Mouse (Mus musculus) embryonic facial prominence, embryonic 11.5 days (tissue): ENCODE measurements around the gene Slc9a5. TPM values are rescaled to one million over a fixed set of nuclear protein-coding genes. Genes with fewer than 3 reads are reported as not detected.

ENCODE experiments used
- ATAC-seq: fragments of 200-750 bp; cut with Nextera tagmentation; replicated peaks from 2 replicates; pipeline ENCODE4 v1.8.0; 2017; ENCODE audit warnings: low read depth; ENCODE audit not compliant: insufficient number of reproducible peaks, low FRiP score, low TSS enrichment
- DNase-seq: peaks from one replicate; pipeline ENCODE4 v3.0.0-alpha.2; 2015; ENCODE audit warnings: low spot score
- H3K27ac ChIP-seq: fragments of 300-500 bp; sonication (generic); replicated peaks from 2 replicates; pipeline ENCODE4 v1.5.1; 2014; ENCODE audit warnings: mild to moderate bottlenecking, low read depth, low read length, control low read depth
- H3K27me3 ChIP-seq: fragments of 300-500 bp; sonication (generic); 2 replicates; pipeline ENCODE4 v1.6.1; 2014; ENCODE audit warnings: mild to moderate bottlenecking, low read length, moderate library complexity, mixed read lengths; ENCODE audit not compliant: control insufficient read depth, insufficient read depth
- H3K36me3 ChIP-seq: fragments of 300-500 bp; sonication (generic); replicated peaks from 2 replicates; pipeline ENCODE4 v1.6.1; 2014; ENCODE audit warnings: low read depth, mild to moderate bottlenecking, low read length, moderate library complexity, mixed read lengths; ENCODE audit not compliant: control insufficient read depth, insufficient read depth
- H3K4me1 ChIP-seq: fragments of 300-500 bp; sonication (generic); 2 replicates; pipeline ENCODE4 v1.6.1; 2014; ENCODE audit warnings: low read length, mixed read lengths; ENCODE audit not compliant: control insufficient read depth, insufficient read depth
- H3K4me2 ChIP-seq: fragments of 300-500 bp; sonication (generic); 2 replicates; pipeline ENCODE4 v1.6.1; 2014; ENCODE audit warnings: low read depth, mild to moderate bottlenecking, control low read depth, low read length, moderate library complexity
- H3K4me3 ChIP-seq: fragments of 300-500 bp; sonication (generic); 2 replicates; pipeline ENCODE4 v1.5.1; 2014; ENCODE audit warnings: low read depth, low read length, control low read depth
- H3K9ac ChIP-seq: fragments of 300-500 bp; sonication (generic); replicated peaks from 2 replicates; pipeline ENCODE4 v1.6.1; 2014; ENCODE audit warnings: mild to moderate bottlenecking, control low read depth, low read length
- H3K9me3 ChIP-seq: fragments of 300-500 bp; sonication (generic); replicated peaks from 2 replicates; pipeline ENCODE4 v1.6.1; 2016; ENCODE audit warnings: mild to moderate bottlenecking, low read length, inconsistent platforms, mixed read lengths; ENCODE audit not compliant: control insufficient read depth
- WGBS: fragments of 180-500 bp; shearing (Covaris S2); extraction: QIAGEN DNeasy Blood & Tissue Kit; methylation state at CpG from one replicate; pipeline ENCODE4 v1.1.7; 2014; 5-methylcytosine and 5-hydroxymethylcytosine counted together
- polyA plus RNA-seq: library from polyadenylated mRNA; unstranded; fragments of >200 nt; fragmentation: Nextera tagmentation; extraction: Ambion mirVana; gene quantifications from 2 replicates; pipeline ENCODE4 v1.2.1, GENCODE M21; 2014

Slc9a5 gene
- polyA plus RNA-seq, 1 experiment from 2014 or later = 4.0 TPM

DNA sequence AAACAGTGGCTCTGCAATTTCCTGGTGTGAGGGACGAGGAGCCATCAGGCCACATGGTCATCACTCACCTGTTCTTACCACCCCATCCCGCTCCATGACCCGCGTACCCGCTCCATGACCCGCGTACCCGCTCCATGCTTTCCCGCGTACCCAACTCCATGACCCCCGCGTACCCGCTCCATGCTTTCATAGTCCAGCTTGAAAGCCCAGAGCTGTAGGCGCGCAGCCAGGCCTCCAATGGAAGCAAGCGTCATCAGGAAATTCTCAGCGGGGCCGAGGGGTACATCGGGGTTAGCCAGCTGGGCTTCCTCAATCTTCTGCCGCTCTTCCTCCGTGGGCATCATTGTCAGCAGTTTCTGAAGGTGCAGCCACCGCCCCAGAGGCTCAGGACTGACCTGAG, 17.2 kb upstream of the Slc9a5 start:
- Histone ChIP-seq H3K9me3 (no peaks in the 10 kb centered on the region), H3K4me1 (no peaks in the 10 kb centered on the region), H3K36me3 (peaks cover 20% of the 10 kb centered on the region), H3K27me3 (no peaks in the 10 kb centered on the region), H3K27ac (no peak overlapping the region), H3K9ac (no peak overlapping the region), H3K4me2 (no peak overlapping the region), H3K4me3 (no peak overlapping the region)
- whole genome bisulfite sequencing = 94% methylated on average over 22 of the region's 22 CpGs
- no peak for DNase-seq
- no peak for ATAC-seq

- Histone ChIP-seq H3K36me3 (peaks cover 21% of the 10 kb centered on the region), H3K27ac (no peak overlapping the region)
Observed at GRCm38 (mm10) chr8:105331931-105332330, 16.7 kb upstream of the Slc9a5 start.

GRCm38 (mm10) chr8:105332523-105332922, 16.1 kb upstream of the Slc9a5 start:
- ATAC-seq (no peak), DNase-seq (no peak)
- H3K36me3 ChIP-seq = peaks cover 21% of the 10 kb centered on the region
- WGBS = 65% methylated on average over 2 of the region's 2 CpGs
- H3K9me3 ChIP-seq = no peaks in the 10 kb centered on the region
- H3K4me1 ChIP-seq = no peaks in the 10 kb centered on the region
- H3K27ac ChIP-seq = no peak overlapping the region
- H3K27me3 ChIP-seq = no peaks in the 10 kb centered on the region
- H3K9ac ChIP-seq = no peak overlapping the region
- H3K4me3 ChIP-seq = no peak overlapping the region
- H3K4me2 ChIP-seq = no peak overlapping the region

More at GRCm38 (mm10) chr8:105331931-105332330, 16.7 kb upstream of the Slc9a5 start:
- Histone ChIP-seq H3K4me3 (no peak overlapping the region), H3K27me3 (no peaks in the 10 kb centered on the region), H3K4me1 (no peaks in the 10 kb centered on the region), H3K9ac (no peak overlapping the region), H3K9me3 (no peaks in the 10 kb centered on the region), H3K4me2 (no peak overlapping the region)
- WGBS = 91% methylated on average over 9 of the region's 9 CpGs
- ATAC-seq (no peak), DNase-seq (no peak)

- Histone ChIP-seq H3K4me1 (no peaks in the 10 kb centered on the region), H3K9me3 (no peaks in the 10 kb centered on the region), H3K4me2 (no peak overlapping the region), H3K27me3 (no peaks in the 10 kb centered on the region), H3K9ac (no peak overlapping the region), H3K4me3 (no peak overlapping the region), H3K36me3 (peaks cover 3% of the 10 kb centered on the region; the same call in 1 of the 2 replicates), H3K27ac (no peak overlapping the region)
- DNase-seq (no peak), ATAC-seq (peak; percentile 24; the same call in 1 of the 2 replicates)
- WGBS = 57% methylated on average over 32 of the region's 32 CpGs
Observed at GRCm38 (mm10) chr8:105336373-105337130, 12.1 kb upstream of the Slc9a5 start.

GRCm38 (mm10) chr8:105338992-105339391, 9.7 kb upstream of the Slc9a5 start:
- H3K9ac ChIP-seq = 0 out of 2 replicates have a peak overlapping the region, but pooled peaks have one; percentile 18
- 42% methylated on average over 4 of the region's 4 CpGs for WGBS
- no peak for DNase-seq

GRCm38 (mm10) chr8:105339886-105340635, 8.6 kb upstream of the Slc9a5 start:
- WGBS = 77% methylated on average over 6 of the region's 6 CpGs

More at GRCm38 (mm10) chr8:105338992-105339391, 9.7 kb upstream of the Slc9a5 start:
- Histone ChIP-seq H3K27me3 (no peaks in the 10 kb centered on the region), H3K36me3 (peaks cover 3% of the 10 kb centered on the region; the same call in 1 of the 2 replicates), H3K4me2 (no peak overlapping the region), H3K9me3 (no peaks in the 10 kb centered on the region), H3K27ac (0 out of 2 replicates have a peak overlapping the region, but pooled peaks have one; percentile 8), H3K4me1 (no peaks in the 10 kb centered on the region), H3K4me3 (no peak overlapping the region)
- ATAC-seq = no peak

DNA sequence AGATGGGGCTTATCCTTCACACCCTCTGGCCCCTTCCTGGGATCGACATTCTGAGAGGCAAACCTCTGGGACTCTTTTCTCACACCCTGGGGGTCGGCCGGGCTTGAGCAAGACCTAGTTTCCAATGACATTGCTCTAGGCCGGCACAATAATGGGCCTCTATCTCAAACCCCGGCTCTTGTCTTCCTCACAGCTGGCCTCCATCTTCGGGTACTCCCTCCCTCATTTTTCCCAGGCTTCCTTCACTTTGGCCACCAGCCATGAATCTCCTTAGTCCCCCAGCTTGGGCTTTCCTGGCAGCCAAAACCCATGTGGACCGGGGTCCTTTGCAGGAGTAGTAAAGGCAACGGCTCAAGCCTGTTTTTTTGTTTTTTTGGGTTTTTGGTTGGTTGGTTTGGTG, 7.2 kb upstream of the Slc9a5 start:
- ATAC-seq = no peak
- Histone ChIP-seq H3K36me3 (peaks cover 2% of the 10 kb centered on the region; the same call in 1 of the 2 replicates), H3K9ac (no peak overlapping the region), H3K4me3 (no peak overlapping the region), H3K27me3 (no peaks in the 10 kb centered on the region), H3K4me2 (no peak overlapping the region), H3K9me3 (no peaks in the 10 kb centered on the region), H3K27ac (no peak overlapping the region), H3K4me1 (peaks cover 6% of the 10 kb centered on the region)
- no peak for DNase-seq
- 42% methylated on average over 8 of the region's 8 CpGs for WGBS

More at GRCm38 (mm10) chr8:105339886-105340635, 8.6 kb upstream of the Slc9a5 start:
- no peak overlapping the region for H3K4me2 ChIP-seq
- H3K27me3 ChIP-seq = no peaks in the 10 kb centered on the region
- no peaks in the 10 kb centered on the region; the same call in 1 of the 2 replicates for H3K4me1 ChIP-seq
- no peak overlapping the region for H3K9ac ChIP-seq
- ATAC-seq = no peak
- no peaks in the 10 kb centered on the region for H3K9me3 ChIP-seq
- H3K27ac ChIP-seq = no peak overlapping the region
- no peak overlapping the region for H3K4me3 ChIP-seq
- DNase-seq = no peak
- H3K36me3 ChIP-seq = peaks cover 3% of the 10 kb centered on the region; the same call in 1 of the 2 replicates

- Histone ChIP-seq H3K27ac (no peak overlapping the region), H3K9ac (no peak overlapping the region), H3K4me3 (no peak overlapping the region), H3K27me3 (no peaks in the 10 kb centered on the region), H3K9me3 (no peaks in the 10 kb centered on the region), H3K4me1 (peaks cover 9% of the 10 kb centered on the region), H3K4me2 (no peak overlapping the region), H3K36me3 (no peaks in the 10 kb centered on the region)
- 77% methylated on average over 4 of the region's 4 CpGs for WGBS
- DNase-seq (no peak), ATAC-seq (no peak)
Observed at GRCm38 (mm10) chr8:105342768-105343167, 5.9 kb upstream of the Slc9a5 start.
